Mouse (Mus musculus) liver, embryonic 11.5 days (tissue): ENCODE data around the gene Ankrd65. TPM values are rescaled to one million over a fixed set of nuclear protein-coding genes. Genes with fewer than 3 reads are reported as not detected.

Experiments
- ATAC-seq: fragments of 200-750 bp; cut with Nextera tagmentation; replicated peaks from 2 replicates; pipeline ENCODE4 v1.8.0; 2017; ENCODE audit warnings: moderate number of reproducible peaks, mild to moderate bottlenecking, moderate TSS enrichment, moderate library complexity; ENCODE audit not compliant: low FRiP score
- DNase-seq: peaks from one replicate; pipeline ENCODE4 v3.0.0-alpha.2; 2017; ENCODE audit warnings: low spot score
- H3K27ac ChIP-seq: fragments of 300-500 bp; sonication (generic); 2 replicates; pipeline ENCODE4 v1.5.1; 2014; ENCODE audit warnings: mild to moderate bottlenecking, low read depth, low read length, control low read depth
- H3K27me3 ChIP-seq: fragments of 300-500 bp; sonication (generic); replicated peaks from 2 replicates; pipeline ENCODE4 v1.6.1; 2014; ENCODE audit warnings: low read length, mixed read lengths; ENCODE audit not compliant: control insufficient read depth, insufficient read depth
- H3K36me3 ChIP-seq: fragments of 300-500 bp; sonication (generic); 2 replicates; pipeline ENCODE4 v1.6.1; 2014; ENCODE audit warnings: mild to moderate bottlenecking, low read length, moderate library complexity, mixed read lengths; ENCODE audit not compliant: control insufficient read depth, insufficient read depth
- H3K4me1 ChIP-seq: fragments of 300-500 bp; sonication (generic); replicated peaks from 2 replicates; pipeline ENCODE4 v1.6.1; 2014; ENCODE audit warnings: low read length, mixed read lengths; ENCODE audit not compliant: control insufficient read depth, insufficient read depth
- H3K4me2 ChIP-seq: fragments of 300-500 bp; sonication (generic); 2 replicates; pipeline ENCODE4 v1.6.1; 2014; ENCODE audit warnings: mild to moderate bottlenecking, control low read depth, moderate library complexity
- H3K4me3 ChIP-seq: fragments of 300-500 bp; sonication (generic); 2 replicates; pipeline ENCODE4 v1.5.1; 2014; ENCODE audit warnings: low read depth, low read length, control low read depth
- H3K9ac ChIP-seq: fragments of 300-500 bp; sonication (generic); 2 replicates; pipeline ENCODE4 v1.6.1; 2014; ENCODE audit warnings: low read depth, low read length, control low read depth
- H3K9me3 ChIP-seq: fragments of 300-500 bp; sonication (generic); 2 replicates; pipeline ENCODE4 v1.6.1; 2016; ENCODE audit warnings: low read length, inconsistent platforms, mixed read lengths; ENCODE audit not compliant: control insufficient read depth
- WGBS: fragments of 180-500 bp; shearing (Covaris S2); extraction: QIAGEN DNeasy Blood & Tissue Kit; methylation state at CpG from one replicate; pipeline ENCODE4 v1.1.7; 2014; 5-methylcytosine and 5-hydroxymethylcytosine counted together
- microRNA-seq: library from miRNA; unstranded; fragments of <30 nt; microRNA quantifications from one replicate; pipeline ENCODE4, GENCODE M21; 2017; ENCODE audit warnings: borderline number of aligned reads
- polyA plus RNA-seq: library from polyadenylated mRNA; unstranded; fragments of >200 nt; fragmentation: Nextera tagmentation; extraction: Ambion mirVana; gene quantifications from 2 replicates; pipeline ENCODE4 v1.2.1, GENCODE M21; 2014

The Ankrd65 gene
- polyA plus RNA-seq, 1 experiment from 2014 or later, result not detected

- ATAC-seq, result no peak
- no peak overlapping the region for H3K9ac ChIP-seq
- 0 out of 2 replicates have a peak, but pooled peaks cover 3% of the 10 kb centered on the region for H3K36me3 ChIP-seq
- no peak for DNase-seq
- no peak overlapping the region for H3K4me3 ChIP-seq
- no peak overlapping the region for H3K4me2 ChIP-seq
- H3K4me1 ChIP-seq, result peaks cover 32% of the 10 kb centered on the region
- no peak overlapping the region for H3K27ac ChIP-seq
- peaks cover 8% of the 10 kb centered on the region for H3K27me3 ChIP-seq
- no peaks in the 10 kb centered on the region for H3K9me3 ChIP-seq
- WGBS, result 86% methylated on average over 5 of the region's 5 CpGs
These were observed 53.0 kb downstream of the Ankrd65 start for GRCm38 (mm10) chr4:155843231-155843630.

- H3K4me2 ChIP-seq, result peak within 1 kb of the TSS; percentile 98
- peak; percentile 94 for DNase-seq
- peak; percentile 90 for ATAC-seq
- 0 out of 2 replicates have a peak, but pooled peaks cover 3% of the 10 kb centered on the region for H3K36me3 ChIP-seq
- no peaks in the 10 kb centered on the region for H3K27me3 ChIP-seq
- H3K4me1 ChIP-seq, result peaks cover 24% of the 10 kb centered on the region
- WGBS, result 3% methylated on average over 65 of the region's 65 CpGs
- H3K27ac ChIP-seq, result peak within 1 kb of the TSS; percentile 54
- peak within 1 kb of the TSS; percentile 91 for H3K9ac ChIP-seq
- peak within 1 kb of the TSS; percentile 95 for H3K4me3 ChIP-seq
- H3K9me3 ChIP-seq, result no peaks in the 10 kb centered on the region
These were observed 56.8 kb downstream of the Ankrd65 start, which contains the start of gene Dvl1 for GRCm38 (mm10) chr4:155846871-155847578. Gene Dvl1, plus strand, starts transcription at chr4:155847402.

DNA sequence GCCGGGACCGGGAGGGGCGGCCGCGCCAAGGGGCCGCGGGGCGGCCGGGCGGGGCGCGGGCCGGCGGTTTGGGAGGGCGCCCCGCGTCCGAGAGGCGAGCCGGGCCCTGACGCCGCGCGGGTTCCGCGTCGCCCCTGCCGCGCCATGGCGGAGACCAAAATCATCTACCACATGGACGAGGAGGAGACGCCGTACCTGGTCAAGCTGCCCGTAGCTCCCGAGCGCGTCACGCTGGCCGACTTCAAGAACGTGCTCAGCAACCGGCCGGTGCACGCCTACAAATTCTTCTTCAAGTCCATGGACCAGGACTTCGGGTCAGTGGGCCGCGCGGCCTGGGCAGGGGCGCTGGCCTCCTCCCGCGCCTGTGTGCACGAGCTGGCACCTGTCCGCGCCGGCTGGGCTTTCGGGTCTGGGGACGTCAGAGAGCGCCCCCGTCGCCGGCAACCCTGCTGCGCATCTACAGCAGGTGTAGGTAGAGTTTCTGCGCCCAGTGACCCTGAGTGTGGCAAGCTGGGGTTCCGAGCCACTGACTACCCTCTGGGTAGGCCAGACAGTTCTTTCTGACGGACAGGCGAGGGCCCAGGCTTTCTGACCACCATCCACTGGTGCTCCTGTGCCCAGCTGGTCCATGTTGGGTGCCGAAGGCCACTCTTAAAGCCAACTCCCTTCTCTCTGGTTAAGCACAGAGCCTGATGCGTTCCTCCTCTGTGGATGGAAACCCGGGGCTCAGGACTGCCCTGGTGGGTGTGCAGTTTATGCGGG is 57.5 kb downstream of the Ankrd65 start:
- DNase-seq (peak; percentile 69), ATAC-seq (peak; percentile 53)
- WGBS, result 2% methylated on average over 68 of the region's 69 CpGs
- Histone ChIP-seq H3K27ac (peak overlapping the region; percentile 54), H3K9ac (peak overlapping the region; percentile 91), H3K4me1 (peaks cover 24% of the 10 kb centered on the region), H3K27me3 (no peaks in the 10 kb centered on the region), H3K36me3 (0 out of 2 replicates have a peak, but pooled peaks cover 2% of the 10 kb centered on the region), H3K4me2 (peak overlapping the region; percentile 98), H3K9me3 (no peaks in the 10 kb centered on the region), H3K4me3 (peak overlapping the region; percentile 95)

DNA sequence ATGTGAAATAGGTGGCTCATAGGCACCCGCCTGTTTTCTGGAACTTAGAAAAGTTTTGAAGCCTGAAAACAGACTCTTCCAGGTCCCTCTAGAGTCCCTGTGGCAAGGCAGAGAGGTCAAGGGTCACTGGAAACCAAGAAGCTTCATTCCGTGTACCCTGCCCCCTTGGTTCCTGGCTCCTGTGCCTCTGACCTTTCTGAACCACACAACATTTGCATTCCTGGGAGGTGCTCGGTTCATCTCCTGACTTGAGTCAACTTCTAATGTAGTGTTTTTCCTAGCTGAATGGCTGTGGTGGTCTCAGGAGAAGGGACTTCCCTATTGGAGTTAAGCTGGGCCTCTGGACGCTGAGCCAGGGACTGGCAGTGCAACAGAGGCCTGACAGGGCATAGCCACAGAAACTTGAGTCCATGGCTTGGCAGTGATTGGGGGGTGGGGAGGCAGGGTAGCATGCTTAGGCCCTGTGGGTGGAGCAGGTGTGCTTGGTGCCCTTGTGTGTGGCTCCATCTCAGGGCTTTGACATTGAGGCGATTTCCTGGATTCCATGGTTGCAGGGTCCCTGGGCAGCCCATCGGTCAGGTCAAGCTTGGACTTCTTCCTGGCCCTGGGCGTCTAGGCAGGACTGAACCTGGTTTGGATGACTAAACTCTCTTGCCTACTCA is 58.3 kb downstream of the Ankrd65 start:
- H3K36me3 ChIP-seq, result no peaks in the 10 kb centered on the region
- WGBS, result 56% methylated on average over 7 of the region's 7 CpGs
- peak overlapping the region; percentile 91; the same call in 1 of the 2 replicates for H3K9ac ChIP-seq
- no peak for DNase-seq
- H3K27me3 ChIP-seq, result no peaks in the 10 kb centered on the region
- no peak for ATAC-seq
- H3K4me3 ChIP-seq, result peak overlapping the region; percentile 95
- H3K4me1 ChIP-seq, result peaks cover 24% of the 10 kb centered on the region
- H3K9me3 ChIP-seq, result no peaks in the 10 kb centered on the region
- H3K4me2 ChIP-seq, result peak overlapping the region; percentile 98
- H3K27ac ChIP-seq, result no peak overlapping the region

Small RNAs within 50 kb of the gene (microRNA-seq; reads per million reads assigned to microRNA genes)
- not detected for gene Gm27743

Other genes starting within 250 kb of the Ankrd65 start
- gene Nadk, start 228.1 kb upstream of the Ankrd65 start, polyA plus RNA-seq, result 117 and 128 TPM in 2 replicates
- gene Slc35e2, start 189.0 kb upstream of the Ankrd65 start, polyA plus RNA-seq, result 13.4 and 14.5 TPM in 2 replicates
- 57.9 and 64.9 TPM in 2 replicates for gene Cdk11b, start 165.6 kb upstream of the Ankrd65 start, polyA plus RNA-seq
- gene Gm10563, start 145.0 kb upstream of the Ankrd65 start, polyA plus RNA-seq, result not detected in 2 replicates
- 13.6 and 13.7 TPM in 2 replicates for gene Mmp23, start 137.1 kb upstream of the Ankrd65 start, polyA plus RNA-seq
- 10.4 and 12.2 TPM in 2 replicates for gene Mib2, start 121.2 kb upstream of the Ankrd65 start, polyA plus RNA-seq
- gene Fndc10, start 96.1 kb upstream of the Ankrd65 start, polyA plus RNA-seq, result 0.86 and 1.4 TPM in 2 replicates
- gene Ssu72, start 85.6 kb upstream of the Ankrd65 start, polyA plus RNA-seq, result 122 and 125 TPM in 2 replicates
- 0.69 and 0.70 TPM in 2 replicates for gene Tmem240, start 55.6 kb upstream of the Ankrd65 start, polyA plus RNA-seq
- 156 and 161 TPM in 2 replicates for gene Atad3a, start 29.3 kb upstream of the Ankrd65 start, polyA plus RNA-seq
- gene Vwa1, start 15.7 kb upstream of the Ankrd65 start, polyA plus RNA-seq, result 1.2 and 1.3 TPM in 2 replicates
- gene Tmem88b, start 4.6 kb upstream of the Ankrd65 start, polyA plus RNA-seq, result 0.25 and 0.39 TPM in 2 replicates
- gene Mrpl20, start 12.4 kb downstream of the Ankrd65 start, polyA plus RNA-seq, result 312 and 326 TPM in 2 replicates
- 132 and 140 TPM in 2 replicates for gene Ccnl2, start 22.1 kb downstream of the Ankrd65 start, polyA plus RNA-seq
- gene Aurkaip1, start 40.8 kb downstream of the Ankrd65 start, polyA plus RNA-seq, result 199 and 212 TPM in 2 replicates
- gene Mxra8, start 49.2 kb downstream of the Ankrd65 start, polyA plus RNA-seq, result 14.9 and 16.6 TPM in 2 replicates
- 7.0 and 11.0 TPM in 2 replicates for gene Dvl1, start 57.0 kb downstream of the Ankrd65 start, polyA plus RNA-seq
- gene Tas1r3, start 72.9 kb downstream of the Ankrd65 start, polyA plus RNA-seq, result 0.22 and 0.26 TPM in 2 replicates
- 16.4 and 16.9 TPM in 2 replicates for gene Cptp, start 79.0 kb downstream of the Ankrd65 start, polyA plus RNA-seq
- gene Ints11, start 79.1 kb downstream of the Ankrd65 start, polyA plus RNA-seq, result 79.3 and 86.8 TPM in 2 replicates
- 48.5 and 49.1 TPM in 2 replicates for gene Pusl1, start 101.3 kb downstream of the Ankrd65 start, polyA plus RNA-seq
- 16.1 and 17.9 TPM in 2 replicates for gene Acap3, start 101.4 kb downstream of the Ankrd65 start, polyA plus RNA-seq
- 123 TPM in 2 replicates for gene Ube2j2, start 153.4 kb downstream of the Ankrd65 start, polyA plus RNA-seq
- gene C1qtnf12, start 171.9 kb downstream of the Ankrd65 start, polyA plus RNA-seq, result 56.9 and 59.0 TPM in 2 replicates
- gene B3galt6, start 202.2 kb downstream of the Ankrd65 start, polyA plus RNA-seq, result 12.1 and 13.0 TPM in 2 replicates
- gene Sdf4, start 202.4 kb downstream of the Ankrd65 start, polyA plus RNA-seq, result 130 TPM in 2 replicates
- 0.85 TPM in 1 of 2 replicates, not detected in the other for gene Tnfrsf4, start 223.4 kb downstream of the Ankrd65 start, polyA plus RNA-seq
- 0.92 and 1.0 TPM in 2 replicates for gene Tnfrsf18, start 235.7 kb downstream of the Ankrd65 start, polyA plus RNA-seq